Mouse (Mus musculus) granulocyte monocyte progenitor cell, adult 5-6 weeks (primary cell): ENCODE measurements at regions not wholly inside any gene's neighbourhood (a gene's known extent, or its start where the extent isn't known, plus 50 kb on each side); places are given as distances from the start of the nearest gene placed in this dataset.

Source experiments
- ATAC-seq: replicated peaks from 2 replicates; pipeline ENCODE4 v1.8.0; 2016; ENCODE audit warnings: mild to moderate bottlenecking, moderate TSS enrichment, inconsistent platforms; ENCODE audit not compliant: poor library complexity, severe bottlenecking

- no peak for ATAC-seq
Measured at GRCm38 (mm10) chr12:99643016-99643415, 79.6 kb upstream of the Foxn3 start.

- no peak for ATAC-seq
Measured at GRCm38 (mm10) chr12:99642131-99642895, 78.9 kb upstream of the Foxn3 start.

GRCm38 (mm10) chr12:99641278-99641677 lies 77.9 kb upstream of the Foxn3 start:
- ATAC-seq = peak; percentile 89

- peak; percentile 48 for ATAC-seq
Measured at GRCm38 (mm10) chr12:99640214-99641151, 77.1 kb upstream of the Foxn3 start.

GRCm38 (mm10) chr12:99639847-99640213 lies 76.4 kb upstream of the Foxn3 start:
- ATAC-seq = no peak

GRCm38 (mm10) chr12:99639118-99639517 lies 75.7 kb upstream of the Foxn3 start:
- ATAC-seq = no peak

- ATAC-seq = no peak
Measured at GRCm38 (mm10) chr12:99637986-99638385, 74.6 kb upstream of the Foxn3 start.

GRCm38 (mm10) chr12:99636234-99636633 lies 72.9 kb upstream of the Foxn3 start:
- no peak for ATAC-seq

GRCm38 (mm10) chr12:99635361-99635760 lies 72.0 kb upstream of the Foxn3 start:
- no peak for ATAC-seq

- no peak for ATAC-seq
Measured at GRCm38 (mm10) chr12:99634726-99635125, 71.3 kb upstream of the Foxn3 start.

- peak; percentile 95 for ATAC-seq
Measured at GRCm38 (mm10) chr12:99633678-99634077, 70.3 kb upstream of the Foxn3 start.

- no peak for ATAC-seq
Measured at GRCm38 (mm10) chr12:99632988-99633387, 69.6 kb upstream of the Foxn3 start.

- ATAC-seq = no peak
Measured at GRCm38 (mm10) chr12:99629606-99630005, 66.2 kb upstream of the Foxn3 start.

GRCm38 (mm10) chr12:99628421-99628820 lies 65.0 kb upstream of the Foxn3 start:
- ATAC-seq = no peak

- ATAC-seq = peak; percentile 93
Measured at GRCm38 (mm10) chr12:99627898-99628231, 64.5 kb upstream of the Foxn3 start.

GRCm38 (mm10) chr12:99627201-99627897 lies 64.0 kb upstream of the Foxn3 start:
- no peak for ATAC-seq

- ATAC-seq = no peak
Measured at GRCm38 (mm10) chr12:99626147-99626546, 62.8 kb upstream of the Foxn3 start.

- no peak for ATAC-seq
Measured at GRCm38 (mm10) chr12:99625094-99625493, 61.7 kb upstream of the Foxn3 start.

- ATAC-seq = no peak
Measured at GRCm38 (mm10) chr12:99622238-99622637, 58.9 kb upstream of the Foxn3 start.

- no peak for ATAC-seq
Measured at GRCm38 (mm10) chr12:99617241-99617804, 53.9 kb upstream of the Foxn3 start.

GRCm38 (mm10) chr12:99614420-99614819 lies 51.0 kb upstream of the Foxn3 start:
- ATAC-seq = no peak
